Mouse (Mus musculus) embryonic facial prominence, embryonic 15.5 days (tissue): ENCODE data around the gene Trmt11. TPM values are rescaled to one million over a fixed set of nuclear protein-coding genes. Genes with fewer than 3 reads are reported as not detected.
"Not testable (repeated sequence)": the region's sequence is repeated elsewhere in the genome, so short reads cannot be mapped to it uniquely, and the experiment has no call there.

Source experiments
- ATAC-seq: fragments of 200-750 bp; cut with Nextera tagmentation; 2 replicates; pipeline ENCODE4 v1.8.0; 2017; ENCODE audit warnings: low read depth, moderate TSS enrichment; ENCODE audit not compliant: insufficient number of reproducible peaks, low FRiP score, low TSS enrichment
- H3K27ac ChIP-seq: fragments of 300-500 bp; sonication (generic); replicated peaks from 2 replicates; pipeline ENCODE4 v1.5.1; 2015; ENCODE audit warnings: mild to moderate bottlenecking, inconsistent platforms
- H3K27me3 ChIP-seq: fragments of 300-500 bp; sonication (generic); 2 replicates; pipeline ENCODE4 v1.6.1; 2015; ENCODE audit warnings: inconsistent platforms
- H3K36me3 ChIP-seq: fragments of 300-500 bp; sonication (generic); 2 replicates; pipeline ENCODE4 v1.6.1; 2015; ENCODE audit warnings: mild to moderate bottlenecking, inconsistent platforms
- H3K4me1 ChIP-seq: fragments of 300-500 bp; sonication (generic); 2 replicates; pipeline ENCODE4 v1.6.1; 2015; ENCODE audit warnings: inconsistent platforms
- H3K4me2 ChIP-seq: fragments of 300-500 bp; sonication (generic); replicated peaks from 2 replicates; pipeline ENCODE4 v1.6.1; 2015; ENCODE audit warnings: mild to moderate bottlenecking, inconsistent platforms
- H3K4me3 ChIP-seq: fragments of 300-500 bp; sonication (generic); replicated peaks from 2 replicates; pipeline ENCODE4 v1.5.1; 2015; ENCODE audit warnings: mild to moderate bottlenecking, inconsistent platforms
- H3K9ac ChIP-seq: fragments of 300-500 bp; sonication (generic); 2 replicates; pipeline ENCODE4 v1.6.1; 2015; ENCODE audit warnings: inconsistent platforms
- H3K9me3 ChIP-seq: fragments of 300-500 bp; sonication (generic); replicated peaks from 2 replicates; pipeline ENCODE4 v1.6.1; 2016; ENCODE audit warnings: inconsistent platforms
- WGBS: fragments of 180-500 bp; shearing (Covaris S2); methylation state at CpG from one replicate; pipeline ENCODE4 v1.1.7; 2015; 5-methylcytosine and 5-hydroxymethylcytosine counted together
- polyA plus RNA-seq: library from polyadenylated mRNA; unstranded; fragments of >200 nt; fragmentation: Nextera tagmentation; extraction: Ambion mirVana; gene quantifications from 2 replicates; pipeline ENCODE4 v1.2.1, GENCODE M21; 2015

Trmt11 gene
- polyA plus RNA-seq, 1 experiment from 2014 or later = 24.6 TPM

GRCm38 (mm10) chr10:30555686-30556578, 44.6 kb downstream of the Trmt11 start:
- H3K9me3 ChIP-seq = no peaks in the 10 kb centered on the region
- WGBS = 85% methylated on average over 11 of the region's 11 CpGs
- ATAC-seq = no peak
- H3K4me1 ChIP-seq = no peaks in the 10 kb centered on the region
- no peak overlapping the region for H3K27ac ChIP-seq
- no peaks in the 10 kb centered on the region for H3K27me3 ChIP-seq
- H3K4me2 ChIP-seq = no peak overlapping the region
- peaks cover 38% of the 10 kb centered on the region for H3K36me3 ChIP-seq
- H3K9ac ChIP-seq = no peak overlapping the region
- no peak overlapping the region for H3K4me3 ChIP-seq

- Histone ChIP-seq H3K9ac (no peak overlapping the region), H3K4me3 (no peak overlapping the region), H3K4me2 (no peak overlapping the region), H3K4me1 (no peaks in the 10 kb centered on the region), H3K36me3 (peaks cover 21% of the 10 kb centered on the region), H3K27me3 (no peaks in the 10 kb centered on the region), H3K27ac (no peak overlapping the region), H3K9me3 (no peaks in the 10 kb centered on the region)
- no peak for ATAC-seq
- 92% methylated on average over 1 of the region's 1 CpGs for WGBS
These were observed 48.2 kb downstream of the Trmt11 start for GRCm38 (mm10) chr10:30552377-30552776.

- H3K9me3 ChIP-seq = no peaks in the 10 kb centered on the region
- WGBS = 76% methylated on average over 3 of the region's 3 CpGs
- H3K27ac ChIP-seq = no peak overlapping the region
- no peak overlapping the region for H3K4me3 ChIP-seq
- no peak overlapping the region for H3K4me2 ChIP-seq
- H3K9ac ChIP-seq = no peak overlapping the region
- H3K4me1 ChIP-seq = no peaks in the 10 kb centered on the region
- no peak for ATAC-seq
- peaks cover 18% of the 10 kb centered on the region for H3K36me3 ChIP-seq
- H3K27me3 ChIP-seq = no peaks in the 10 kb centered on the region
These were observed 50.6 kb downstream of the Trmt11 start for GRCm38 (mm10) chr10:30549974-30550373.

- H3K27me3 ChIP-seq = no peaks in the 10 kb centered on the region
- H3K4me3 ChIP-seq = no peak overlapping the region
- WGBS = 82% methylated on average over 5 of the region's 5 CpGs
- H3K4me2 ChIP-seq = no peak overlapping the region
- peaks cover 12% of the 10 kb centered on the region; the same call in 1 of the 2 replicates for H3K36me3 ChIP-seq
- no peaks in the 10 kb centered on the region for H3K9me3 ChIP-seq
- H3K27ac ChIP-seq = no peak overlapping the region
- no peak for ATAC-seq
- no peak overlapping the region for H3K9ac ChIP-seq
- no peaks in the 10 kb centered on the region for H3K4me1 ChIP-seq
These were observed 62.1 kb downstream of the Trmt11 start for GRCm38 (mm10) chr10:30538538-30538815.

- Histone ChIP-seq H3K4me1 (no peaks in the 10 kb centered on the region), H3K27ac (no peak overlapping the region), H3K9me3 (no peaks in the 10 kb centered on the region), H3K36me3 (peaks cover 14% of the 10 kb centered on the region; the same call in 1 of the 2 replicates), H3K4me3 (no peak overlapping the region), H3K9ac (no peak overlapping the region), H3K27me3 (no peaks in the 10 kb centered on the region), H3K4me2 (no peak overlapping the region)
- ATAC-seq = no peak
- WGBS = 57% methylated on average over 10 of the region's 10 CpGs
These were observed 62.6 kb downstream of the Trmt11 start for GRCm38 (mm10) chr10:30537734-30538537.

GRCm38 (mm10) chr10:30535930-30536329, 64.6 kb downstream of the Trmt11 start:
- peaks cover 16% of the 10 kb centered on the region; the same call in 1 of the 2 replicates for H3K36me3 ChIP-seq
- H3K4me3 ChIP-seq, H3K27ac ChIP-seq, H3K9ac ChIP-seq, H3K4me1 ChIP-seq, ATAC-seq, H3K27me3 ChIP-seq, H3K9me3 ChIP-seq, H3K4me2 ChIP-seq: not testable (repeated sequence)
- WGBS = 96% methylated on average over 7 of the region's 7 CpGs

GRCm38 (mm10) chr10:30527122-30527521, 73.4 kb downstream of the Trmt11 start:
- 88% methylated on average over 1 of the region's 1 CpGs for WGBS
- Histone ChIP-seq H3K9ac (no peak overlapping the region), H3K27me3 (no peaks in the 10 kb centered on the region)

GRCm38 (mm10) chr10:30521727-30522126, 78.8 kb downstream of the Trmt11 start:
- Histone ChIP-seq H3K4me1 (no peaks in the 10 kb centered on the region), H3K4me3 (no peak overlapping the region), H3K36me3 (no peaks in the 10 kb centered on the region), H3K9ac (no peak overlapping the region), H3K9me3 (no peaks in the 10 kb centered on the region), H3K4me2 (no peak overlapping the region), H3K27ac (no peak overlapping the region), H3K27me3 (no peaks in the 10 kb centered on the region)
- no peak for ATAC-seq

More at GRCm38 (mm10) chr10:30527122-30527521, 73.4 kb downstream of the Trmt11 start:
- Histone ChIP-seq H3K4me2 (no peak overlapping the region), H3K4me3 (no peak overlapping the region), H3K36me3 (peaks cover 3% of the 10 kb centered on the region; the same call in 1 of the 2 replicates), H3K27ac (no peak overlapping the region), H3K9me3 (no peaks in the 10 kb centered on the region), H3K4me1 (no peaks in the 10 kb centered on the region)
- no peak for ATAC-seq

GRCm38 (mm10) chr10:30519143-30519542, 81.4 kb downstream of the Trmt11 start:
- Histone ChIP-seq H3K4me2 (no peak overlapping the region), H3K27me3 (no peaks in the 10 kb centered on the region), H3K9me3 (no peaks in the 10 kb centered on the region), H3K27ac (no peak overlapping the region), H3K4me3 (no peak overlapping the region), H3K4me1 (no peaks in the 10 kb centered on the region), H3K9ac (no peak overlapping the region), H3K36me3 (no peaks in the 10 kb centered on the region)
- WGBS = 87% methylated on average over 5 of the region's 5 CpGs
- ATAC-seq = no peak

- Histone ChIP-seq H3K9me3 (no peaks in the 10 kb centered on the region), H3K36me3 (no peaks in the 10 kb centered on the region), H3K9ac (no peak overlapping the region), H3K4me3 (no peak overlapping the region), H3K27ac (no peak overlapping the region), H3K4me2 (no peak overlapping the region), H3K27me3 (no peaks in the 10 kb centered on the region), H3K4me1 (no peaks in the 10 kb centered on the region)
- 69% methylated on average over 2 of the region's 2 CpGs for WGBS
- no peak for ATAC-seq
These were observed 83.3 kb downstream of the Trmt11 start for GRCm38 (mm10) chr10:30517224-30517623.

- no peaks in the 10 kb centered on the region for H3K4me1 ChIP-seq
- H3K9me3 ChIP-seq = no peaks in the 10 kb centered on the region
- WGBS = 63% methylated on average over 3 of the region's 3 CpGs
- no peak overlapping the region for H3K27ac ChIP-seq
- no peaks in the 10 kb centered on the region for H3K36me3 ChIP-seq
- H3K4me2 ChIP-seq = no peak overlapping the region
- no peak overlapping the region for H3K4me3 ChIP-seq
- H3K9ac ChIP-seq = no peak overlapping the region
- H3K27me3 ChIP-seq = no peaks in the 10 kb centered on the region
- no peak; the same call in 1 of the 2 replicates for ATAC-seq
These were observed 83.8 kb downstream of the Trmt11 start for GRCm38 (mm10) chr10:30516771-30517170.
